In the genomic region with DNA sequence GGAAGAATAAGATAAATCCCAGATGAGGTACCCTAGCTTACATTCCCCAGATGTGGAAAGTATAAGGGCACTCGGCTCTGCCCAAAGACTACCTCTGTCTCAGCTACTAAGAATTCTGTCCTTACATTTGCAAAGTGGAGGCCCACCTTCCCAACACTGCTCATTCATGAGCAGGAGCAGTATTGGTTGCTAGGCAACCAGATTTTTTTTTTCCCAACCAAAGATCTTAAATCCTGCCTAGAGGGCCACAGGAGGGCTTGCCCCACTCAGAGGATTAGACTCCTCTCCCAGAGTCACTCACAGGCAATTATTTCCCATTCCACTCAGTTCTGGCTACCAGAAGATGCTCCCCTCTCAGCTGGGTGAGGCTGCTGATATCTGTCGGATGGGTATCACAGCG, we compare ENCODE assay signal across 15 mouse cellular contexts. TPM values are rescaled to one million over a fixed set of nuclear protein-coding genes. Genes with fewer than 3 reads are reported as not detected.
A peak's percentile ranks its signal among the peaks of the same experiment; 100 is the strongest.
DNase-seq lines count a peak whose midpoint lies in the region; ATAC-seq and TF ChIP-seq lines count a peak whose summit lies in the region.
"Had no signal": no experiment of that assay in that cellular context is flagged by ENCODE, and none has a peak within 500 bp of the region (broad histone marks: within the 10 kb centered on the region; RNA-seq: fewer than 3 reads in every experiment).

No protein-coding gene starts in this region.

- no peaks in the 10 kb centered on the region for H3K9me3 ChIP-seq in embryonic facial prominence, embryonic 14.5 days (ENCODE audit: control insufficient read depth, low read length)
- H3K9me3 ChIP-seq in hindbrain, embryonic 13.5 days: no peaks in the 10 kb centered on the region
- H3K9me3 ChIP-seq in midbrain, embryonic 15.5 days: no peaks in the 10 kb centered on the region
- H3K9me3 ChIP-seq: embryonic facial prominence, embryonic 12.5 days; limb, embryonic 12.5 days had no signal

- H3K9ac ChIP-seq in embryonic facial prominence, embryonic 14.5 days (ENCODE audit: low read depth, low read length): no peak overlapping the region
- H3K9ac ChIP-seq in hindbrain, embryonic 13.5 days: no peak overlapping the region
- no peak overlapping the region for H3K9ac ChIP-seq in midbrain, embryonic 15.5 days
- H3K9ac ChIP-seq: embryonic facial prominence, embryonic 12.5 days; limb, embryonic 12.5 days had no signal

- H3K4me1 ChIP-seq in embryonic facial prominence, embryonic 14.5 days (ENCODE audit: control insufficient read depth, insufficient read depth, low read length): no peaks in the 10 kb centered on the region
- peaks cover 9% of the 10 kb centered on the region for H3K4me1 ChIP-seq in hindbrain, embryonic 13.5 days (replicated peaks)
- peaks cover 16% of the 10 kb centered on the region for H3K4me1 ChIP-seq in midbrain, embryonic 15.5 days
- H3K4me1 ChIP-seq in kidney, adult 2 months (ENCODE audit: control insufficient read depth, insufficient read depth, low read length): no peaks in the 10 kb centered on the region

- no peak for TF ChIP-seq CTCF in kidney, adult 2 months (conservative IDR thresholded peaks at IDR 0.05; ENCODE audit: insufficient read depth, insufficient read length, low read depth, low read length)

- H3K4me3 ChIP-seq in embryonic facial prominence, embryonic 14.5 days (ENCODE audit: low read depth, low read length): no peak overlapping the region
- H3K4me3 ChIP-seq in hindbrain, embryonic 13.5 days: no peak overlapping the region
- no peak overlapping the region for H3K4me3 ChIP-seq in midbrain, embryonic 15.5 days
- no peak overlapping the region for H3K4me3 ChIP-seq in kidney, adult 2 months (ENCODE audit: insufficient read depth, low read depth, low read length)
- H3K4me3 ChIP-seq: embryonic facial prominence, embryonic 12.5 days; limb, embryonic 12.5 days had no signal

- H3K4me2 ChIP-seq in embryonic facial prominence, embryonic 14.5 days (ENCODE audit: low read depth, low read length): no peak overlapping the region
- H3K4me2 ChIP-seq in hindbrain, embryonic 13.5 days: no peak overlapping the region
- no peak overlapping the region for H3K4me2 ChIP-seq in midbrain, embryonic 15.5 days
- H3K4me2 ChIP-seq: embryonic facial prominence, embryonic 12.5 days; limb, embryonic 12.5 days had no signal

- no peak overlapping the region for H3K27ac ChIP-seq in embryonic facial prominence, embryonic 14.5 days (replicated peaks; ENCODE audit: low read depth, low read length)
- H3K27ac ChIP-seq in hindbrain, embryonic 13.5 days: no peak overlapping the region
- peak overlapping the region; percentile 70 for H3K27ac ChIP-seq in midbrain, embryonic 15.5 days
- H3K27ac ChIP-seq in kidney, adult 2 months (ENCODE audit: insufficient read depth, low read depth, low read length): no peak overlapping the region
- H3K27ac ChIP-seq: embryonic facial prominence, embryonic 12.5 days; limb, embryonic 12.5 days had no signal

- peak; percentile 42 for DNase-seq in brain, embryonic 18.5 days (ENCODE audit: low read depth, low spot score)
- DNase-seq in embryonic facial prominence, embryonic 14.5 days (ENCODE audit: low spot score): peak; percentile 73
- DNase-seq in kidney, adult 2 months: no peak
- DNase-seq in heart, postnatal 10 days: no peak
- DNase-seq in ovary, adult 18-20 months (ENCODE audit: low spot score): no peak
- no peak for DNase-seq in thymus, postnatal 4 days
- DNase-seq: kidney, adult 8-10 months; layer of hippocampus, adult 9-11 months had no signal

- peak; percentile 33; the same call in 1 of the 2 replicates for ATAC-seq in embryonic facial prominence, embryonic 14.5 days (ENCODE audit: low read depth)
- ATAC-seq in hindbrain, embryonic 13.5 days (ENCODE audit: low FRiP score): peak; percentile 57; the same call in 1 of the 2 replicates
- ATAC-seq in midbrain, embryonic 15.5 days (replicated peaks): peak; percentile 91

- intact Hi-C loops in heart, postnatal 10 days (cut with DNase I): no loop called here

- no peaks in the 10 kb centered on the region for H3K27me3 ChIP-seq in embryonic facial prominence, embryonic 14.5 days (replicated peaks; ENCODE audit: control insufficient read depth, insufficient read depth, low read length)
- H3K27me3 ChIP-seq in hindbrain, embryonic 13.5 days: no peaks in the 10 kb centered on the region
- no peaks in the 10 kb centered on the region for H3K27me3 ChIP-seq in midbrain, embryonic 15.5 days (replicated peaks)
- H3K27me3 ChIP-seq in kidney, adult 2 months (replicated peaks; ENCODE audit: control insufficient read depth, insufficient read depth, low read length): no peaks in the 10 kb centered on the region
- H3K27me3 ChIP-seq: embryonic facial prominence, embryonic 12.5 days; limb, embryonic 12.5 days had no signal

- WGBS in embryonic facial prominence, embryonic 14.5 days: 62% methylated on average over 3 of the region's 3 CpGs
- WGBS in hindbrain, embryonic 13.5 days: 63% methylated on average over 3 of the region's 3 CpGs
- WGBS in midbrain, embryonic 15.5 days: 21% methylated on average over 3 of the region's 3 CpGs
- WGBS in kidney, adult 2 months: 86% methylated on average over 3 of the region's 3 CpGs

- no peaks in the 10 kb centered on the region for H3K36me3 ChIP-seq in embryonic facial prominence, embryonic 14.5 days (ENCODE audit: control insufficient read depth, insufficient read depth, low read length)
- peaks cover 5% of the 10 kb centered on the region; the same call in 1 of the 2 replicates for H3K36me3 ChIP-seq in hindbrain, embryonic 13.5 days
- H3K36me3 ChIP-seq in midbrain, embryonic 15.5 days (replicated peaks): no peaks in the 10 kb centered on the region
- peaks cover 15% of the 10 kb centered on the region for H3K36me3 ChIP-seq in kidney, adult 2 months (ENCODE audit: control insufficient read depth, insufficient read depth, low read length)
- H3K36me3 ChIP-seq: embryonic facial prominence, embryonic 12.5 days; limb, embryonic 12.5 days had no signal

- TF ChIP-seq POLR2A in kidney, adult 2 months (IDR thresholded peaks at IDR 0.05; ENCODE audit: low read depth, low read length): no peak

RNA-seq across cellular contexts. Expression of gene Sord, which starts 30.1 kb away (rescaled TPM):
- 27.1 and 31.9 TPM in 2 replicates for polyA plus RNA-seq in embryonic facial prominence, embryonic 14.5 days (2014; fragmentation: Nextera tagmentation; extraction: Ambion mirVana)
- 18.7 and 19.4 TPM in 2 replicates for polyA plus RNA-seq in hindbrain, embryonic 13.5 days (2015; fragmentation: Nextera tagmentation; extraction: Ambion mirVana)
- 20.5 and 22.2 TPM in 2 replicates for polyA plus RNA-seq in midbrain, embryonic 15.5 days (2015; fragmentation: Nextera tagmentation; extraction: Ambion mirVana)
- 566 and 646 TPM in 2 replicates for polyA plus RNA-seq in kidney, adult 2 months (2012; rRNA removed)
- total RNA-seq in heart, postnatal 10 days (2021): 100 to 1,000 TPM in 1 of 2 experiments, 10 to 100 TPM in 1; 88.5 to 113 TPM

RNA-seq across cellular contexts. Expression of gene Duox2, which starts 33.6 kb away (rescaled TPM):
- 0.04 and 0.14 TPM in 2 replicates for polyA plus RNA-seq in embryonic facial prominence, embryonic 14.5 days (2014; fragmentation: Nextera tagmentation; extraction: Ambion mirVana)
- not detected in 2 replicates for polyA plus RNA-seq in hindbrain, embryonic 13.5 days (2015; fragmentation: Nextera tagmentation; extraction: Ambion mirVana)
- not detected in 2 replicates for polyA plus RNA-seq in midbrain, embryonic 15.5 days (2015; fragmentation: Nextera tagmentation; extraction: Ambion mirVana)
- polyA plus RNA-seq in kidney, adult 2 months (2012; rRNA removed): 0.05 and 0.17 TPM in 2 replicates
- total RNA-seq in heart, postnatal 10 days (2021): under 1 TPM; 0.34 to 0.45 TPM
- polyA plus RNA-seq: limb, embryonic 12.5 days; neural tube, embryonic 14.5 days had no signal

RNA-seq across cellular contexts. Expression of gene Duoxa2, which starts 34.0 kb away (rescaled TPM):
- 0.71 TPM in 1 of 2 replicates, not detected in the other for polyA plus RNA-seq in embryonic facial prominence, embryonic 14.5 days (2014; fragmentation: Nextera tagmentation; extraction: Ambion mirVana)
- polyA plus RNA-seq in hindbrain, embryonic 13.5 days (2015; fragmentation: Nextera tagmentation; extraction: Ambion mirVana): not detected in 2 replicates
- 0.17 and 0.20 TPM in 2 replicates for polyA plus RNA-seq in midbrain, embryonic 15.5 days (2015; fragmentation: Nextera tagmentation; extraction: Ambion mirVana)
- polyA plus RNA-seq in kidney, adult 2 months (2012; rRNA removed): 0.20 TPM in 1 of 2 replicates, not detected in the other
- not detected for total RNA-seq in heart, postnatal 10 days (2021)
- total RNA-seq: gastrocnemius, adult 18-20 months had no signal
- polyA plus RNA-seq: embryonic facial prominence, embryonic 12.5 days; heart, embryonic 14.5 days; limb, embryonic 12.5 days had no signal

RNA-seq across cellular contexts. Expression of gene Duoxa1, which starts 48.8 kb away (rescaled TPM):
- polyA plus RNA-seq in embryonic facial prominence, embryonic 14.5 days (2014; fragmentation: Nextera tagmentation; extraction: Ambion mirVana): 3.6 and 4.2 TPM in 2 replicates
- 0.13 TPM in 1 of 2 replicates, not detected in the other for polyA plus RNA-seq in hindbrain, embryonic 13.5 days (2015; fragmentation: Nextera tagmentation; extraction: Ambion mirVana)
- polyA plus RNA-seq in midbrain, embryonic 15.5 days (2015; fragmentation: Nextera tagmentation; extraction: Ambion mirVana): 0.30 and 0.32 TPM in 2 replicates
- polyA plus RNA-seq in kidney, adult 2 months (2012; rRNA removed): 0.28 and 0.35 TPM in 2 replicates
- under 1 TPM; 0.27 to 0.45 TPM for total RNA-seq in heart, postnatal 10 days (2021)
- polyA plus RNA-seq: heart, embryonic 14.5 days; neural tube, embryonic 14.5 days had no signal

RNA-seq across cellular contexts. Expression of gene Duox1, which starts 50.8 kb away (rescaled TPM):
- polyA plus RNA-seq in embryonic facial prominence, embryonic 14.5 days (2014; fragmentation: Nextera tagmentation; extraction: Ambion mirVana): 0.34 and 0.67 TPM in 2 replicates
- polyA plus RNA-seq in hindbrain, embryonic 13.5 days (2015; fragmentation: Nextera tagmentation; extraction: Ambion mirVana): 0.13 and 0.16 TPM in 2 replicates
- 0.08 and 0.13 TPM in 2 replicates for polyA plus RNA-seq in midbrain, embryonic 15.5 days (2015; fragmentation: Nextera tagmentation; extraction: Ambion mirVana)
- polyA plus RNA-seq in kidney, adult 2 months (2012; rRNA removed): 0.20 and 0.31 TPM in 2 replicates
- under 1 TPM; 0.22 to 0.26 TPM for total RNA-seq in heart, postnatal 10 days (2021)

Comparison
In these comparisons a context has a peak if more than half of its experiments do, and no peak if none do; other contexts are left out.
1. DNase-seq: peak in brain, embryonic 18.5 days (single experiment) and embryonic facial prominence, embryonic 14.5 days (single experiment); none in kidney, adult 2 months (single experiment), heart, postnatal 10 days (0 of 2), ovary, adult 18-20 months (single experiment) and thymus, postnatal 4 days (single experiment).
2. ATAC-seq: peak in every context shown above with its lines; median percentile 91 in midbrain, embryonic 15.5 days; 57 in hindbrain, embryonic 13.5 days; 33 in embryonic facial prominence, embryonic 14.5 days.
3. RNA of gene Sord, which starts 30.1 kb away (polyA plus RNA-seq): 566 to 646 TPM in kidney, adult 2 months; 27.1 to 31.9 TPM in embryonic facial prominence, embryonic 14.5 days, 20.5 to 22.2 TPM in midbrain, embryonic 15.5 days and 18.7 to 19.4 TPM in hindbrain, embryonic 13.5 days; every median in the first group is over 10 times any median in the second.